Mouse (Mus musculus): ENCODE data around the gene Gne. TPM values are rescaled to one million over a fixed set of nuclear protein-coding genes. Genes with fewer than 3 reads are reported as not detected.

The Gne gene
- 45.4 TPM for total RNA-seq (2023)

GRCm38 (mm10) chr4:44083945-44084344 lies at the start of gene Gne:
Gne (minus strand) TSS chr4:44084177.

GRCm38 (mm10) chr4:44004126-44004525 lies 79.9 kb downstream of the Gne start, which contains the start of gene Clta:
Clta (plus strand) TSS chr4:44004452.

Other genes starting within 250 kb of the Gne start
- gene Olfr157, start 244.0 kb downstream of the Gne start, total RNA-seq (2023): not detected
- not detected for gene Olfr155, start 232.6 kb downstream of the Gne start, total RNA-seq (2023)
- 3.0 TPM for gene Reck, start 208.6 kb downstream of the Gne start, total RNA-seq (2023)
- gene Glipr2, start 126.8 kb downstream of the Gne start, total RNA-seq (2023): 30.3 TPM
- 0.29 TPM for gene Ccin, start 100.7 kb downstream of the Gne start, total RNA-seq (2023)
- gene Clta, start 79.7 kb downstream of the Gne start, total RNA-seq (2023): 136 TPM
- gene Rnf38, start 149.6 kb upstream of the Gne start, total RNA-seq (2023): 169 TPM
- gene Melk, start 216.7 kb upstream of the Gne start, total RNA-seq (2023): 0.50 TPM